Mouse (Mus musculus): Measurements from ENCODE around the gene Prph.

DNA sequence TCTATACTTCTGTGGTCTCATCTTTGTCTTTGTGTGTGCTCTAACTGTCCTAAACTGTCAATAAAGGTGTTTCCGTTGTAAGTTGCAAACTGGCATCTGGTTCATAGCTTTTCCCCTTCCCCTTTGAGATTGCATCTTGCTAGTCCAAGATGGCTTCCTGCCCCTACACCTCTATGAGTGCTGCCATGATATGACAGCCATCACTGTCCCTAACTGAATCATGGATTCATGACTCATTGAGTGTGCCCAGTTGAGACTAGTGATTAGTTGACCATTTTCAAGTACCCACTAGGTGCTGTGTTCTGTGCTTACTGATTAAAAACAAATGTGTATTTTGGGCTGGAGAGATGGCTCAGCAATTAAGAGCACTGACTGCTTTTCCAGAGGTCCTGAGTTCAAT is 16.9 kb upstream of the Prph start:
- no peak for TF ChIP-seq CTCF (IDR thresholded peaks at IDR 0.05; ENCODE audit: borderline replicate concordance, insufficient read depth, low read length)
- no peak for TF ChIP-seq POLR2A (IDR thresholded peaks at IDR 0.05; ENCODE audit: low read depth, low read length)

Measured in embryonic fibroblast, embryonic 13.5 days (primary cell).